Mouse (Mus musculus) T-helper 17 cell (primary cell): ENCODE data around the gene Amn1.
"Not testable (repeated sequence)": the region's sequence is repeated elsewhere in the genome, so short reads cannot be mapped to it uniquely, and the experiment has no call there.

Experiments
- in situ Hi-C, 2 experiments: fragments of 300-600 bp; cut with MboI, MseI; formaldehyde crosslinking; loops; 1 replicate in 1 of 2; 2 replicates in 1 of 2; pipeline ENCODE4 v1.15.1; 2025; ENCODE audit warnings: high pct_unique_total_duplicates in 2 of 2

Gene Amn1

DNA sequence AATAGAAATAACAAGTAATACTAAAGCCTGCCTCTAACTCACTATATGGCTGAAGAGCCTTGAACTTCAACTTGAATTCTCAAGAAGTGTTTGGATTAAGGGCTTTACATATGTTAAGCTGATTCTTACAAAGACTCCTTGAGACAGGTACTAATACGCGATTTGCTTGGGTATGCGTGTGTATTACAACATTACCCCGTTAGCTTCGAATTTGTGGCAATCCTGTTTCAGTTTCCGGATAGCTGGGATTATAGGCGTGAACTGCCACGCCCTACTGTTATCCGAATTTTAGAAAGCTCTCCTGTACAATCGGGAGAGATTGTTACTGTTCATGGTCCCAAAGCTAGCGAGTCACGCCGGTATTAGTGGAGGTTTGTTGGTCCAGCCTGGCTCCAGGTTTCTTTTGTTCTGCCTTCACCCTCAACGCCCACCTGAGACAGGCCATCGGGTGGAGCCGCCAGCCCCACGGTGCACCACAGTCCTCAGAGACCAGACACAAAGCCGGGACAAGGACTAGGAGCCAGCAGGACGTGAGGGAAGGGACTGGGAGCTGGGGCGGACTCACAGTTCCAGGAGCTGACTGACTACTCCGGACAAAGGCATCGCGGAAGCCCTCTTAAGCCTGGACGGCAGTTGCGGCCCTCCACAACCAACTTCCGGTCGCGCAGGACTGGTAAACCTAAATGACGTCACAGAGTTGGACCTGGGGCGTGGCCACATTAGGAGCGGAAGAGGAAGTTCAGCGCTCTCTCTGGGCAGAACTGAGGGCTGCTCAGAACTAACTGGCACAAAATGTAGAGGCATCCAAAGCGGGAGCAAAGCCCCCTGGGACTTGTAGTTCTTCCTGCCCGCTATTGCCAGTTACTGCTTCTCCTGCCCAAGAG, at the start of gene Amn1:
TSS of gene Amn1 (minus strand) at position 672 of the 884 bp plus-strand sequence.
- in situ Hi-C loops = loop anchor here (5.0 kb wide), 2 partner anchors 46 to 51 kb away; partner anchors contain the start of gene Etfbkmt (in 1 of the 2)

DNA sequence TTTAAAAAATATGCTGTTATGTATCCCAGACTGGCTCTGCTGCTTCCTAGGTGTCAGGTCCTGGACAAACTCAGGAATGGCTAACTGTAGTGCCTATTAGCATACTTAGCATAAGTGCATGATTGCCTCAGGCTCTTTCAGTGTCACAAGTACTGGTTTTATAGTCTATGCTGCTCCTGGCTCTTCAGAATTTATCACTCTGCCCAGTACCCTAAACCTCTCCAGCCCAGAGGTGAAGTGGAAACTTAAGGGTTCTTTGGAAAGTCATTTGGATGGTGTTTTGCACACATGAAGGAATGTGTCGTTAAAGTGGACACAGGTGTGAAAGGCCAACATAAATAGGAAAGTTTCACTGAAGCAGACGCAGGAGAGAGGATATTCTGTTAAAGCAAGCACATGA, 48.3 kb upstream of the Amn1 start:
- in situ Hi-C loops = no loop called here

DNA sequence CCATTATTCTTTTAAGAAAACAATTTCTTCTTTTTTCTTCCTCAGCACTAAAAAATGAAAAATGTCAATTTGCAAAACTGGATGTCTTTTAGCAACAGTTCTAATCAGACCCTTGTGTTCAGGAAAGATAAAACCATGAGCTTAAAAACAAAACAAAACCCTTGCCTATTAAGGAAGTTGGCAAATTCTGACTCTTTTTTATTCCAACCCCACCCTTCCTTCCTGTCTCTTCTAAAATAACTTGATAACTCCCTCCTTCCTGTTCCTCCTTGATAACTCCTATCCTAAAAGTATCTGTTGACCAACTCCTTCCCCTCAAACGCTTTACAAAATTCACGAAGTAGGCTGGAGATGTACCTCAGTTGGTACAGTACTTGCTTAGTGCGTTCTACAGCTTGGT, 45.4 kb upstream of the Amn1 start:
- in situ Hi-C loops = no loop called here

DNA sequence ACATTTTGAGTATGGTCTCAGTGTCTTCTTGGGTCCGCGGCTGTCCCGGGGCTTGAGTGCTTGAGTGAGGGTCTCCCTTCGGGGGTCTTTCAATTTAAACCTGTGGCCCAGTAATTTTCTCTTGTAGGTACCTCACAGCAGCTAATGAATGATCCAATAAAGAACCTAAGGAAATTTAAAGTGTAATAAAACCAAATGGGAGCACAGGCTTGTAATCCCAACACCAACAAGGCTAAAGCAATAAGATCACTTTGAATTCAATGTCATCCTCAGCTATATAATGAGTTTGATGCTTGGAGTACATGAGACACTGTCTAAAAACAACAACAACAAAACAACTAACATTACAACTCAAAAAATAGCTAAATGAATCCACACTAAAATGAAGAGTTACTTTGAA, 36.2 kb upstream of the Amn1 start:
- in situ Hi-C loops = loop anchor here in 1 of 2 experiments (25.0 kb wide), 1 partner anchor 1987 kb away; no protein-coding TSS in a partner anchor

DNA sequence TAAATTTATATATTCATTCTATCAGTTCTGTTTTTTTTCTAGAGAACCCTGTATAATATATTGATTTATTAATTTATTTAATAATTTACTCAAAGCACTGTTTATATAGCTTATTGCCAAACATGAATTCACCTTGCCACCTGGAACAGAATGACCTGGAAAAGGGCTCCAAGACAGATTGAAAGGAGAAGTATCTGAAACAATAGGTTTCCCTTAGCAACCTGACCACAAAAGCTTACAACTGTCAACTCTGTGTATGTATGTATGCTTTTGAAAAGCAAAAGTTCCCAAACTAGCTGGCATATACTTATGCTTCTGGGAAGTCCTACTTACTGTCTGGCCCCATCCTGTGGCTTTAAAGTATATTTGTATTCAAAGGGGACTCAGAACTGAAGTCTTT, 32.8 kb upstream of the Amn1 start:
- in situ Hi-C loops = loop anchor here in 1 of 2 experiments (25.0 kb wide), 1 partner anchor 1984 kb away; no protein-coding TSS in a partner anchor

DNA sequence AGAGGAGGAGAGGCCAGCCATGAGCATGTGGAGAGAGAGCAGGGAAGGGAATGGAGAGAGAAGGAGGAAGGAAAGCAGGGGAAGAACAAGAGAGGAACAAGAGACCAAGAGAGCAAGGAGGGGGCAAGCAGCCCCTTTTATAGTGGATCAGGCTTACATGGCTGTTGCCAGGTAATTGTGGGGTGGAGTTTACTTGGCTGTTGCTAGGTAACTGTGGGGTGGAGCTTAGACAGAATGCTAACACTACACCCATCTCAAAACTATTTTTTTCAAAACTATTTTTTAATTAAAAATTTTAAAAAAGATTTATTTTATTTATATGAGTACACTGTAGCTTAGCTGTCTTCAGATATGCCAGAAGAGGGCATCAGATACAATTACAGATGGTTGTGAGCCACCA, 10.1 kb upstream of the Amn1 start:
- in situ Hi-C loops = no loop called here

DNA sequence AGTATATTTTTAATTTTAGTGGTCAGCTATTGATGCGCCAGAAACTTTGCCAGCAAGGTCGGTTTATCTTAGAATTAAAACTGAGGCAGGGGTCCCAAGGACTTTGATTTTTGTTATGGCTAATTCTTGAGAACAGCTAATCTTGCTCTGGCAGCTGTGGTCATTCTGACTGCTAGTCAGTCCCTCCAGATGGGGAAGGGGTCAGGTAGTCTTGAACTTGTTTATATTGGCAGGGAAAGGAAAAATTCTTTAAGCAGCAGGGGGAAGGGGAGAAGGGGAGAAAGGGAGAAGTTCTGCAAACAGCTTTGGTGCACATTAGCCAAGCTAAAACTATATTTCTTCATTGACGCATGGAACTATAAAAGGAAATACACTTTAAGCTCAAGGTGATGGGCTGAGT, 8.6 kb upstream of the Amn1 start:
- in situ Hi-C loops = no loop called here

DNA sequence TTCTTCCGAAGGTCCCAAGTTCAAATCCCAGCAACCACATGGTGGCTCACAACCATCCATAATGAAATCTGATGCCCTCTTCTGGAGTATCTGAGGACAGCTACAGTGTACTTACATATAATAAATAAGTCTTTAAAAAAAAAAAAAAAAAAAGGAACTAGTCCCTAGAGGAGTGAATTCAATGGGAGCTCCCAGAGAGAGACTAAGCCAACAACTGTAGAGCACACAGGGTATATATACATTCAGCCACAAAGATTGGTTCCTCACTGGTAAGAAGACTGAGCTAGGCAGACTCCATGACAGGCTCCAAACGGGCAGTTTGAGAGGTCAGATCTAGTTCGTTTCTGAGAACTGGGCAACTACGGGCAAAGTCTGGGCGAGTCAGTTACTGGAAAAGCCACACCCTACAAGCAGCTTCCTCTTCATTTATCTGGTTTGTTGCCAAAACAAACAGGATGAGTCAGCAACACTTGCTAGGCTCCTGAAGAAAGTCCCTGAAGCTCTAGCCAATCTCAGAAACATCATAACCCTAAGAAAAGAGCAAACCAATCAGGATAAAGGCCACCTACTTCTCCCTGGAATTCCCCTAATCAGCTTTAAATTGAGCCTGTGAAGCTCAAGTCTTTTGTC, 4.9 kb upstream of the Amn1 start:
- in situ Hi-C loops = loop anchor here in 1 of 2 experiments (5.0 kb wide), 1 partner anchor 114 kb away; the partner anchor contains the start of gene Resf1

DNA sequence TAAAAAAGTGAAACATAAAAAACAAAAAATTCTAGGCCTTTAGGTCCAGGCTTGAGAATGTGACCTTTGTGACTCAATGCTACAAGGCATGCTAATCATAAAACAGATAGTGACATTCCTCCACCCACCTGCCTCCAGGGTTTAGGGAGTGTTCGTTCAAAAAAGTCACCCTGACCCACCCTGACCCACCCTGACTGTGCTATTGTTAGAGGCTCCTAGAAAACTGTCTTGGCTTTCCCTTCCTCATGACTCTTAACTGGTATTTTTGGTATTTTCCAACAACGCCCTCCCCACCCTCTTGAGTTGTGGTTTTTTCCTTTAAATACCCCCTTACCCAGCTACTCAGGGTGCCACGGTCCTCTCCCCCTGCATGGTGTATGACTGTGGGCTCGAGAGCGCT, 3.4 kb upstream of the Amn1 start:
- in situ Hi-C loops = loop anchor here in 1 of 2 experiments (5.0 kb wide), 1 partner anchor 115 kb away; the partner anchor contains the start of gene Resf1

DNA sequence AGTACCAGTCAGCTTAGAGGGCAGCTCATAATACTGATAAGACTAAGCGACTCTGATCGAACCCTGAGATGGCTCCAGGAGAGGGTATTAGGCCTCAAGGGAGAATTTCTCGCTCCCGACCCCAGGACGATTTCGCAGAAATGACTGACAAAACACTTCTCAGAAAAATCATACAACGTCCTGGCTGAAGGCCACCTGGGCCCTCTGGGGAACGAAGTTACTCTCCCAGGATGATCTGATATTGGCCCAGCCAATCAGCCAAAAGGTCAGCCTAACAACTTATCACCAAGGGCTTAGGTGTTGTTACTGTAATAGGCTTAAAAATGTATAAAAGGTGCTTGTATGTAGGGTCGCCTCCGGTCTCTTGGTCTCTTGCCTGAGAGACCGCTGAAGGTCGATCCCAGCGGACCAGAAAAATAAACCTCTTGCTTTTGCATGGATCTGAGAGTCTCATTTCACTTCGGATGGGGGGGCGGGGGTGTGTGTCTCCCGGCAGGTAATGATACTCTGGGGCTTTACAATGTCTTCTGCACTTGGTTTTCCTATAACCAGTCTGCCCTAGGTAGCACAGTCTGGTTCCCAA, 919 bp upstream of the Amn1 start:
- in situ Hi-C loops = loop anchor here (5.0 kb wide), 2 partner anchors 47 to 52 kb away; partner anchors contain the start of gene Etfbkmt (in 1 of the 2)

DNA sequence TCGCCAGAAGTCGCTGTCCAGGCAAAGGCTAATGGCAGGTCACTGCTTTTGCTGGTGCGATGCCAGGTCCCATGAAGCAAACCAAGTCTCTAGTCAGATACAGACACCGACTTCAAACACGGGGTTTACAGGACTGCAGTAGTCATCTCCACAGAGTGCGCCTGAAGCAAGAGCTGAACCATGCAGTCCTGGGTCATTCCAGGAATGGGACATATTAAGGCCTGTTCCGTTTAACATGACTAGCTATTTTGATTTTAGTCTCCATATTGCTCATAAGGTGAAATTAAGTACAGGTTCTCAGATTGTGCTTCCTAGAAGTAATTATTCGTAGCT, 379 bp upstream of the Amn1 start:
- in situ Hi-C loops = loop anchor here (5.0 kb wide), 2 partner anchors 47 to 52 kb away; partner anchors contain the start of gene Etfbkmt (in 1 of the 2)

DNA sequence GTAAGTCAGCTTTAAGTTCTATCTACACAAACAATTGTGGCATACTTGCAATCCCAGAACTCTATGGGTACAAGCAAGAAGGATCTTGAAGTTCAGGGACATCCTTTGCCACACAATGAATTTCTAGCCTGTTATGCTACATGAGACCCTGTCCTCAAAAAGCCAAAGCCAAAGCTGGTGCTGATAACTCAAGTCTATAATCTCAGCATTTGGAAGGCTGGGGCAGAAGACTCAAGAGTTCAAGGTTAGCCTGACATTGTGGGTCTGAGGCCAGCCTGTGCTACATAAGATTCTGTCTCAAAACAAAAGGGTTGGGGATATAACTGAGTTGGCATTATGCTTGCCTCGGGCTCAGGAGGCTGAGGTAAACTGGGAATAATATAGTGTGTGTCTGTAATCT, 1.1 kb downstream of the Amn1 start:
- in situ Hi-C loops = loop anchor here (5.0 kb wide), 2 partner anchors 45 to 50 kb away; partner anchors contain the start of gene Etfbkmt (in 1 of the 2)

DNA sequence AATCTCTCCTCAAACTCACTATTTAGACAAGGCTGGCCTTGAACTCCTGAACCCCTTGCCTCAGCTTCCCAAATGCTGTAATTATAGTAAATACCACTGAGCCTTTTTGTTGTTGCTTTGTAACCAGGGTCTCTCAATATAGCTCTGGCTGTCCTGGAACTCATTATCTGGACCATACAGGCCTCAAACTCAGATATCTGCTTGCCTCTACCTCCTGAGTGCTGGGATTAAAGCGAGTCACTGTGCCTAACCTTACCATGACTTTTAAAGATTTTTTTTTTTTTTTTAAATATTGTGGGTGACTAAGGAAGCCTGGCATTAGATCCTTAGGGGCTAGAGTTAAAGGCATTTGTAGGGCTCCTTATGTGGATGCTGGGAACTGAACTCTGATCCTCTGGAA, 4.5 kb downstream of the Amn1 start:
- in situ Hi-C loops = no loop called here

DNA sequence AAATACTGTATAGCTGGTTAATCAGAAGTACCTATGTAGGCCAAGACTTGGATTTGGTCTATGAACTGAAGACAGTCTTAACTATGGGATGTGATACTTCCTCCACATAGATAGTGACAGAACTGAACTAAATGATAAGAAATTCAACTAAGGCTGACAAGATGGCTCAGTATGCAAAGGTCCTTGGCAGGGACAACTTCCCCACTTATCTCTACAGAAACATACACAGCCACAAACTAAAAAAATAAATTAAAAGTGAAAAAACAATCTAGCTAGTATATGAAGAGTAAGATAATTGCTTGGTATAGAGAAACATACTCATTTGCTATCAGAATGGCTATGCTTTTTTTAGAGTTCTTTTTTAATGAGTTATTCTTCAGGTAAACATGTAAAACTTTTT, 9.4 kb downstream of the Amn1 start:
- in situ Hi-C loops = no loop called here

DNA sequence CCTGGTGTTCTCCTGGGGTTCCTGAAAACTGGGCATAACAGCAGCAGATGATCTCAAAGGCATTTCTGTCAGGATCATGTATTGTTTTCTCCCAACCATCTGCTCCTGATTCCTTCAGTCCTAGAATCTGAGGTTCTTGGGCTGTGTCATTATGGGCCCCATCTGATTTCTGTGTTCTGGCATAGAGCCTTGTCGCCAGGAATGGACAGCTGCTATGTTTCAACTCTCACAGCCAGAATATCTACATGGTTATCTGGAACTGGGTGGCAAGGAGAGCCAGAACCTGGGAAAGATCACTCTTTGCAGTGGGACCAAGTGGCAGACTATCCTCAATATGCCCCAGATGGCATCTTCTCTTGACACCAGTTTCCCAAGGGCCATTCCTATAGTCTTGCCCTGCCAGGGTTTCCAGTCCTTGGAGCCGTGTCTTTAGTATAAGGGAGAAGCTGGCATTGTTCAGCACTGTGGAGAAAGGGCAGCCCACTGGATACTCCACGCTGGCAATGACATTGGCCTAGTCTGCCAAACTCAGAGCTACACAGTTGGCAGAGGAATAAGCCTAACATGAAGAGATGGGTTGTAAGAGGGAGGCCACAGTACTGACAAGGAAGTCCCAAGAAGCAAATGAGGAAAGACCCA, 13.5 kb downstream of the Amn1 start:
- in situ Hi-C loops = no loop called here

DNA sequence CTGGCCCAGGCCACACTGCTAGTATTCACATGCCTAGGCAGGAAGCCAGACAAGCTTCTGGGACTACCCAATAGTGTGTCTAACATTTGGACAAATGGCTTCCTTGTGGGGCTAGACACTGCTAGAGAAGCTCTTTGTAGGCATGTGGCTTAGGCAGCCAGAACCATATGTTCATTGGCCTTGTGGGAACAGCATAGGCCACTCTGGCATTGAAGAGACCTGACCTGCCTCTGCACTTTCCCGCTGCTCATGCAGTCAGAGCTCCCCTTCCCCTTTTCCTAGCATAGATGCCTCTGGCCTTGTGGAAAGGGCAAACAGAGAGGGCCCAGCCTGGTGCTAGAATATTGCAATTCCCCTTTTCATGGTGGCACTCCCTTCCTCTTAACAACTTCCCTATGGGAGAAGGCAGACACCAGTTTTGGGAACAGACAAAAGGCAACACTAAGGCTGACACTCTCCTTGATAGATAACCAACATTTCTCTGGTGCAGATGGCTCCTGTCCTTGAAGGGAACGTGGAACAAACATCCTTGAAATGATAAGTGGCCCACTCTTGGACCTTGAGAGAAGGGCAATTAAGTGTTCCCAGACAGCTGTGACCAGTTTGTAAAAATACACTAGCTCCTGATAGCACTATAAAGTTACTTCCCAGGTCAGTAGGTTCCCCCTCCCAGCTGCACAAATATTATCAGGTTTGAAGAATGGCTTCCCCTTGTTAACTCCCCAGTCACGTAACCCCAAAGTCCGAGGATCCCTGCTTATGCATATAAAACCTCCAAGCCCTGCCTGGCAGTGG, 14.5 kb downstream of the Amn1 start:
- in situ Hi-C loops = no loop called here

DNA sequence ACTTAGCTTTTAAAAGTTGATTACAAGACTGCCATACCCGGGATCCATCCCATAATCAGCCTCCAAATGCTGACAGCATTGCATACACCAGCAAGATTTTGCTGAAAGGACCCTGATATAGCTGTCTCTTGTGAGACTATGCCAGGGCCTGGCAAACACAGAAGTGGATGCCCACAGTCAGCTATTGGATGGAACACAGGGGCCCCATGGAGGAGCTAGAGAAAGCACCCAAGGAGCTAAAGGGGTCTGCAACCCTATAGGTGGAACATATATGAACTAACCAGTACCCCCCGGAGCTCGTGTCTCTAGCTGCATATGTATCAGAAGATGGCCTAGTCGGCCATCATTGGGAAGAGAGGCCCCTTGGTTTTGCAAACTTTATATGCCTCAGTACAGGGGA, 18.5 kb downstream of the Amn1 start:
- in situ Hi-C loops = not testable (repeated sequence)

DNA sequence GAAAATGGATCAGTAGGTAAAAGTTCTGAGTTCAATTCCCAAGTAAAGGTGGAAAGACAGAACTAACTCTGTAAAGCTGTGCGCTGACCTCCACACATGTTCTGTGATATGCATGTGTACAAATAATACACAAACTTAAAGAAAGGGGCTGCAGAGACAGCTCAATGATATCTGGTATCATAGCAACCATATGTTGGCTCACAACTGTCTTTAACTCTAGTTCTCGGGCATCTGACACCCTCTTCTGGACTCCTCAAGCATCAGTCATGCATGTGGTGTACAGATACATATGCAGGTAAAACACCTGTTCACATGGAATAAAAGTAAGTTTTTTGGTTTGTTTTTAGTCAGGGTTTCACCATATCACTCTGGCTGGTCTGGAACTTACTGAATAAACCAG, 20.1 kb downstream of the Amn1 start:
- in situ Hi-C loops = no loop called here

DNA sequence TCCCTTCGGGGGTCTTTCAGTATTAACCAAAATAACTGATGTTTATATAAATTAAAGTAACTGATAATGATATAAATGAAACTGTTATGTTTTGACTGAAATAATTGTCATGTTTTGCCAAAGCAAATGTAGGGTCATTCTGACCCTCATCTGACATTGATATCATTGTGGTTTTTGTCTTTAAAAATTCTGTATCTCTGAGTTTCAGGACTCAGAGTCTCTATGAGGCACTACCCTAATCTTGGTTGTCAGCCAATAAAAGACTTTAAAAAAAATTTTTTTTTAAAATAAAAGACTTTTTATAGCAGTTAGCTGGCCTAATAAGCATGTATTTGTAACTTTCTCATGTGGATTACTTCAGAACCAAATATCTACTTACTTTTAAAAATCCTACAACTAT, 20.8 kb downstream of the Amn1 start:
- in situ Hi-C loops = no loop called here

DNA sequence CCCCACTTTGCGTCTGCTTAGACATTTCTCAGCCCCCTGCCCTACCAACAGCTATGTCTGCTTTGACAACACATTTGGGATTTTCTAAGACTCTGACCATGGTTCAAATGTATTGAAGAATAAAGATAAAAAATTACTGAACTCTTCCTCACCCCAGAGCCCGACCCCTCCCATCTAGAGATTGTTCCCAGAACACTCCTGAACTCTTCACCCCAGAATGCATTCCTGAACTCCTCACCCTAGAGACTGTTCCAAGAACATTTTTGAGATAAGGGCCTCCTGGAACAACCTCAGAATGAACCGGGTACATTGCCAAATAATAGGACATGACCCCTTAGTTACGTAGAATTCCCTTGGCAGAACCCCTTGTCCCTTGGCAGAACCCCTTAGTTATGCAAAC, 21.5 kb downstream of the Amn1 start:
- in situ Hi-C loops = not testable (repeated sequence)
